Mouse (Mus musculus): ENCODE measurements around the gene Lrrc2. TPM values are rescaled to one million over a fixed set of nuclear protein-coding genes. Genes with fewer than 3 reads are reported as not detected.

The Lrrc2 gene
- polyA plus RNA-seq, 1 experiment from 2014 or later: 0.06 TPM

GRCm38 (mm10) chr9:110989141-110989540, 37.8 kb downstream of the Lrrc2 start:
- H3K9me3 ChIP-seq (ENCODE audit: control insufficient read depth, low read length): no peaks in the 10 kb centered on the region
- no peak overlapping the region for H3K4me3 ChIP-seq (ENCODE audit: low read depth, low read length)
- ATAC-seq (ENCODE audit: low FRiP score) (no peak), DNase-seq (ENCODE audit: low spot score) (no peak)
- no peak overlapping the region for H3K27ac ChIP-seq (ENCODE audit: low read depth, low read length)
- no peak overlapping the region for H3K4me2 ChIP-seq (replicated peaks; ENCODE audit: low read depth, low read length)
- H3K36me3 ChIP-seq (ENCODE audit: control insufficient read depth, insufficient read depth, low read length): no peaks in the 10 kb centered on the region
- no peaks in the 10 kb centered on the region for H3K27me3 ChIP-seq (ENCODE audit: control insufficient read depth, insufficient read depth, low read length)
- no peaks in the 10 kb centered on the region for H3K4me1 ChIP-seq (replicated peaks; ENCODE audit: control insufficient read depth, insufficient read depth, low read length)
- no peak overlapping the region for H3K9ac ChIP-seq (ENCODE audit: low read depth, low read length)
- whole genome bisulfite sequencing: 73% methylated on average over 4 of the region's 4 CpGs

- DNase-seq (ENCODE audit: low spot score) (no peak), ATAC-seq (ENCODE audit: low FRiP score) (no peak)
- H3K9ac ChIP-seq (ENCODE audit: low read depth, low read length): no peak overlapping the region
- H3K27me3 ChIP-seq (ENCODE audit: control insufficient read depth, insufficient read depth, low read length): no peaks in the 10 kb centered on the region
- H3K9me3 ChIP-seq (ENCODE audit: control insufficient read depth, low read length): no peaks in the 10 kb centered on the region
- WGBS: 94% methylated on average over 2 of the region's 2 CpGs
- no peaks in the 10 kb centered on the region for H3K4me1 ChIP-seq (replicated peaks; ENCODE audit: control insufficient read depth, insufficient read depth, low read length)
- H3K27ac ChIP-seq (ENCODE audit: low read depth, low read length): no peak overlapping the region
- H3K4me2 ChIP-seq (replicated peaks; ENCODE audit: low read depth, low read length): no peak overlapping the region
- H3K36me3 ChIP-seq (ENCODE audit: control insufficient read depth, insufficient read depth, low read length): no peaks in the 10 kb centered on the region
- H3K4me3 ChIP-seq (ENCODE audit: low read depth, low read length): no peak overlapping the region
These were observed 38.2 kb downstream of the Lrrc2 start for GRCm38 (mm10) chr9:110989543-110989942.

- no peak for DNase-seq (ENCODE audit: low spot score)
- WGBS: 67% methylated on average over 6 of the region's 6 CpGs
- no peak within 1 kb of the TSS for H3K27ac ChIP-seq (ENCODE audit: low read depth, low read length)
- no peak within 1 kb of the TSS for H3K9ac ChIP-seq (ENCODE audit: low read depth, low read length)
- no peaks in the 10 kb centered on the region for H3K27me3 ChIP-seq (ENCODE audit: control insufficient read depth, insufficient read depth, low read length)
- no peaks in the 10 kb centered on the region for H3K4me1 ChIP-seq (replicated peaks; ENCODE audit: control insufficient read depth, insufficient read depth, low read length)
- no peak for ATAC-seq (ENCODE audit: low FRiP score)
- H3K4me3 ChIP-seq (ENCODE audit: low read depth, low read length): no peak within 1 kb of the TSS
- no peak within 1 kb of the TSS for H3K4me2 ChIP-seq (replicated peaks; ENCODE audit: low read depth, low read length)
- H3K9me3 ChIP-seq (ENCODE audit: control insufficient read depth, low read length): no peaks in the 10 kb centered on the region
- H3K36me3 ChIP-seq (ENCODE audit: control insufficient read depth, insufficient read depth, low read length): no peaks in the 10 kb centered on the region
These were observed 38.9 kb downstream of the Lrrc2 start, which contains the start of gene Rtp3 for GRCm38 (mm10) chr9:110990204-110990603. TSS of gene Rtp3 (minus strand) at chr9:110990583.

DNA sequence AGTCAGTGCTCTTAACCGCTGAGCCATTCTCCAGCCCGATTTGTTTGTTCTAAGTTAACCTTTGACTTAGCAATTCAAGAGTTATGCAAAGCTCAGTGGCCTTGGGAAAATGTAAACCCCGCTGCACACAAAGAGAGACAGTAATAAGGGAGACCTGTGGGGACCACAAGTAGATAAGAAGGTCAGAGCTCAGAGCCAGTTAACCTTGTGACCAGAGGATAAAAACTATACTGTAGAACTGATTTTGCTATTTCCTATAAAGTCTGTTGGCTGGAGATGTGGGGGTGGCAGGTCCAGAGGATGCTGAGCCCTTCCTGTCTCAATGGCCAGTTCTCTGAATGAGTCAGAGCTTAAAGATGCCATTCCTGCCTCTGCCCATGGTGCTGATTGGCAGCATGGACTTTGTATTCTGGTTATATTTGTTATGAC, 42.0 kb downstream of the Lrrc2 start:
- H3K4me1 ChIP-seq (replicated peaks; ENCODE audit: control insufficient read depth, insufficient read depth, low read length): no peaks in the 10 kb centered on the region
- no peak for ATAC-seq (ENCODE audit: low FRiP score)
- H3K27ac ChIP-seq (ENCODE audit: low read depth, low read length): no peak overlapping the region
- no peak for DNase-seq (ENCODE audit: low spot score)
- H3K9me3 ChIP-seq (ENCODE audit: control insufficient read depth, low read length): no peaks in the 10 kb centered on the region
- WGBS: 52% methylated on average over 3 of the region's 3 CpGs
- H3K9ac ChIP-seq (ENCODE audit: low read depth, low read length): no peak overlapping the region
- H3K4me3 ChIP-seq (ENCODE audit: low read depth, low read length): no peak overlapping the region
- H3K27me3 ChIP-seq (ENCODE audit: control insufficient read depth, insufficient read depth, low read length): no peaks in the 10 kb centered on the region
- no peak overlapping the region for H3K4me2 ChIP-seq (replicated peaks; ENCODE audit: low read depth, low read length)
- H3K36me3 ChIP-seq (ENCODE audit: control insufficient read depth, insufficient read depth, low read length): no peaks in the 10 kb centered on the region

DNA sequence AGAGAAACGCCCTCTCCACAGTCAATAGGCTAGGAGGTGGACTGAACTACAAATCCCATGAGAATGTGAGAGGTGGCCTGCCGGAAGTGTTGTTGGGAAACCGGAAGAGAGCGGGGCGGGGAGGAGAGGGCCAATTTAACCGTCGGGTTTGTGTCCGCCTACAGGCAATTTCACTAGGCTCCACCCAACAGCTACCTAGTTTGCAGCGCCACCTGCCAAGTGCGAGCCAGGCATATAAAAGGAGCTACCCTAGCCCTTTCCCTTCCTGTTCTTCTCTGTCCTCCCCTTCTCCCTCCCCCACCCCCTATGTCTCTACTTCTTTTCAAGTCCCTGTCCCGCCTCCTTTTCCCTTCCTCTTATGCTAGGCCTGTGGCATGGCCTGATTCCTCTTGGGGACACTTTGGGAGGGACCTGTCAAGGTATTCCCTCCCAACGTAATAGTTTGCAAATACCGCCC, 43.4 kb downstream of the Lrrc2 start:
- Histone ChIP-seq H3K9ac (ENCODE audit: low read depth, low read length) (peak overlapping the region; percentile 42; the same call in 1 of the 2 replicates), H3K27ac (ENCODE audit: low read depth, low read length) (no peak overlapping the region)
- ATAC-seq (ENCODE audit: low FRiP score): peak; percentile 86

GRCm38 (mm10) chr9:110997245-110997644, 45.9 kb downstream of the Lrrc2 start:
- WGBS: 4% methylated on average over 5 of the region's 5 CpGs
- Histone ChIP-seq H3K36me3 (ENCODE audit: control insufficient read depth, insufficient read depth, low read length) (no peaks in the 10 kb centered on the region), H3K9me3 (ENCODE audit: control insufficient read depth, low read length) (no peaks in the 10 kb centered on the region), H3K4me3 (ENCODE audit: low read depth, low read length) (no peak overlapping the region), H3K27ac (ENCODE audit: low read depth, low read length) (no peak overlapping the region), H3K4me1 (replicated peaks; ENCODE audit: control insufficient read depth, insufficient read depth, low read length) (no peaks in the 10 kb centered on the region), H3K27me3 (ENCODE audit: control insufficient read depth, insufficient read depth, low read length) (no peaks in the 10 kb centered on the region), H3K9ac (ENCODE audit: low read depth, low read length) (no peak overlapping the region), H3K4me2 (replicated peaks; ENCODE audit: low read depth, low read length) (no peak overlapping the region)
- DNase-seq (ENCODE audit: low spot score) (peak; percentile 79), ATAC-seq (ENCODE audit: low FRiP score) (no peak)

More for the DNA sequence above, 43.4 kb downstream of the Lrrc2 start:
- Histone ChIP-seq H3K4me2 (replicated peaks; ENCODE audit: low read depth, low read length) (peak overlapping the region; percentile 37), H3K36me3 (ENCODE audit: control insufficient read depth, insufficient read depth, low read length) (no peaks in the 10 kb centered on the region), H3K4me1 (replicated peaks; ENCODE audit: control insufficient read depth, insufficient read depth, low read length) (no peaks in the 10 kb centered on the region), H3K9me3 (ENCODE audit: control insufficient read depth, low read length) (no peaks in the 10 kb centered on the region), H3K27me3 (ENCODE audit: control insufficient read depth, insufficient read depth, low read length) (no peaks in the 10 kb centered on the region), H3K4me3 (ENCODE audit: low read depth, low read length) (peak overlapping the region; percentile 33)
- DNase-seq (ENCODE audit: low spot score): peak; percentile 83
- WGBS: 11% methylated on average over 13 of the region's 13 CpGs

- no peak for DNase-seq (ENCODE audit: low spot score)
- Histone ChIP-seq H3K9ac (ENCODE audit: low read depth, low read length) (no peak overlapping the region), H3K27me3 (ENCODE audit: control insufficient read depth, insufficient read depth, low read length) (no peaks in the 10 kb centered on the region), H3K9me3 (ENCODE audit: control insufficient read depth, low read length) (no peaks in the 10 kb centered on the region), H3K27ac (ENCODE audit: low read depth, low read length) (no peak overlapping the region), H3K36me3 (ENCODE audit: control insufficient read depth, insufficient read depth, low read length) (no peaks in the 10 kb centered on the region), H3K4me1 (replicated peaks; ENCODE audit: control insufficient read depth, insufficient read depth, low read length) (no peaks in the 10 kb centered on the region), H3K4me3 (ENCODE audit: low read depth, low read length) (no peak overlapping the region), H3K4me2 (replicated peaks; ENCODE audit: low read depth, low read length) (no peak overlapping the region)
- 92% methylated on average over 2 of the region's 2 CpGs for WGBS
- ATAC-seq (ENCODE audit: low FRiP score): no peak
These were observed 47.7 kb downstream of the Lrrc2 start for GRCm38 (mm10) chr9:110999056-110999455.

DNA sequence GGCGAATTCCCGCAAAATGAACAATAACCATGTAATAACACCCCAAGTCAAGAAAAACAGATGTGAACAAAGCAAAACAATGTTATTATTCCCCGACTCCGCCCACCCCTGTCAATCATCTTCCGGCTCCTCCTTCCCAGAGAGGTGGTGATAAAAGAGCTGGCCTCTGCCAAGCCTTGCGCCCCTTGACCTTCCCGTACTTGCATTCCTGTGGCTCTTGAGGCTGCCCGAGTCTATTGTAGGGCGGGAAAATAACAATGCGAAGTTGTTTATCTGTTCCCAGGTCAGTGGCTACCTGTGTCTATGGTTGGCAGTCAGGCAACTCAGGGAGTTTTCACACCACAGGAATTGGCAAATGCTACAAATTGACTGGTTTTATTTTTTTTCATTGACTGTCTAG, 48.5 kb downstream of the Lrrc2 start:
- no peak for ATAC-seq (ENCODE audit: low FRiP score)
- Histone ChIP-seq H3K4me2 (replicated peaks; ENCODE audit: low read depth, low read length) (no peak overlapping the region), H3K9me3 (ENCODE audit: control insufficient read depth, low read length) (no peaks in the 10 kb centered on the region), H3K9ac (ENCODE audit: low read depth, low read length) (no peak overlapping the region), H3K4me1 (replicated peaks; ENCODE audit: control insufficient read depth, insufficient read depth, low read length) (no peaks in the 10 kb centered on the region), H3K27me3 (ENCODE audit: control insufficient read depth, insufficient read depth, low read length) (no peaks in the 10 kb centered on the region), H3K27ac (ENCODE audit: low read depth, low read length) (no peak overlapping the region), H3K4me3 (ENCODE audit: low read depth, low read length) (no peak overlapping the region), H3K36me3 (ENCODE audit: control insufficient read depth, insufficient read depth, low read length) (no peaks in the 10 kb centered on the region)
- 73% methylated on average over 10 of the region's 10 CpGs for WGBS
- DNase-seq (ENCODE audit: low spot score): no peak

- 84% methylated on average over 12 of the region's 12 CpGs for WGBS
- no peak overlapping the region for H3K9ac ChIP-seq (ENCODE audit: low read depth, low read length)
- H3K4me2 ChIP-seq (replicated peaks; ENCODE audit: low read depth, low read length): no peak overlapping the region
- no peak overlapping the region for H3K27ac ChIP-seq (ENCODE audit: low read depth, low read length)
- no peaks in the 10 kb centered on the region for H3K4me1 ChIP-seq (replicated peaks; ENCODE audit: control insufficient read depth, insufficient read depth, low read length)
- no peaks in the 10 kb centered on the region for H3K36me3 ChIP-seq (ENCODE audit: control insufficient read depth, insufficient read depth, low read length)
- no peaks in the 10 kb centered on the region for H3K9me3 ChIP-seq (ENCODE audit: control insufficient read depth, low read length)
- DNase-seq (ENCODE audit: low spot score) (no peak), ATAC-seq (ENCODE audit: low FRiP score) (no peak)
- no peak overlapping the region for H3K4me3 ChIP-seq (ENCODE audit: low read depth, low read length)
- H3K27me3 ChIP-seq (ENCODE audit: control insufficient read depth, insufficient read depth, low read length): no peaks in the 10 kb centered on the region
These were observed 50.3 kb downstream of the Lrrc2 start for GRCm38 (mm10) chr9:111001621-111002020.
